Mouse (Mus musculus) bone marrow macrophage, adult 2 months (primary cell): ENCODE results near the gene Tpo. TPM values are rescaled to one million over a fixed set of nuclear protein-coding genes. Genes with fewer than 3 reads are reported as not detected.

ENCODE experiments used
- H3K27ac ChIP-seq: 2 replicates; pipeline ENCODE4 v1.5.1; 2012; ENCODE audit warnings: low read depth, low read length; ENCODE audit not compliant: insufficient read depth
- H3K4me1 ChIP-seq: 2 replicates; pipeline ENCODE4 v1.6.1; 2012; ENCODE audit warnings: low read length; ENCODE audit not compliant: control insufficient read depth, insufficient read depth
- H3K4me3 ChIP-seq: 2 replicates; pipeline ENCODE4 v1.5.1; 2012; ENCODE audit warnings: mild to moderate bottlenecking, low read length, moderate library complexity; ENCODE audit not compliant: insufficient read depth
- CTCF ChIP-seq: IDR thresholded peaks from 2 replicates; pipeline ENCODE4 v1.5.1; 2012; ENCODE audit warnings: low read depth, mild to moderate bottlenecking, low read length, moderate library complexity
- POLR2A ChIP-seq: IDR thresholded peaks from 2 replicates; pipeline ENCODE4 v1.6.1; 2012; ENCODE audit warnings: mild to moderate bottlenecking, low read depth, low read length, borderline replicate concordance
- polyA plus RNA-seq: library from polyadenylated mRNA; stranded (reverse); fragments of >200 nt; gene quantifications from 2 replicates; pipeline ENCODE4 v1.2.4, GENCODE M21; 2012; ENCODE audit not compliant: missing spikeins, insufficient read depth, insufficient read length

Tpo gene
- polyA plus RNA-seq, 1 experiment = not detected

DNA sequence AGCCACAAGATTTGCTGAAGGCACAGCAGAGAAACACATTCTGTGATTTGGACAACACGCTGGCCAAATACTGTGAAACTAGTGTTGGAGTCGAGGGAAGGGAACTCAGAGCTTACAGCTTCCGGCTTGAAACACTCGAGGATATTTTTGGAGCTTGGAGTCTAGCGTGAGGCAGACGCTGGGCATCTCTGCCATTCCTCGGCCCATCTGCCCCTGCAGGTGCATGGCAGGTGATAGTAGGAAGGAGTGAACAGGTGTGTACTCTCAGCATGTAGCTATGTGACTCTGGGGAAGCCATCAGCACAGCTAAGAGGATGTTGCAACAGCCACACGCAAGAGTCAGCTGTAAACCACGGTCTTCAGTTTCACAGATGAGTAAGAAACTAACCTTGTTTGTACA lies 82.6 kb downstream of the Tpo start:
- Histone ChIP-seq H3K4me1 (no peaks in the 10 kb centered on the region), H3K27ac (no peak overlapping the region), H3K4me3 (no peak overlapping the region)
- TF ChIP-seq CTCF (no peak), POLR2A (no peak)

DNA sequence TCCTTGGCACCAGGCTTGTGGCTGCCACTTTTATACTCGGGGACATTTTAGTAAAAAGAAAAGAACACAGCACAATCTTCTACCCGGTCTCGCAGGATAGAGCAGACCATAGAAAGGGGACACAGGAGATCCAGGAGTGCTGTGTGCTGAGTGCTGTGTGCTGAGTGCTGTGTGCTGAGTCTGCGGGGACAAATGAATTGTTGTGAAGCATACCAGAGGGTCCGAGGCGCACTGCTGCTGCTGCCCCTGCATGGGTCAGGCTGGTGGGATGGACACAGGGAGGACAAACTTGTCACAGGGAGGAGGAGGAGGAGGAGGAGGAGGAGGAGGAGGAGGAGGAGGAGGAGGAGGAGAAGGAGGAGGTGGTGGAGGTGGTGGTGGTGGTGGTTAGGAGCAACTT lies 83.6 kb downstream of the Tpo start:
- Histone ChIP-seq H3K4me1 (no peaks in the 10 kb centered on the region), H3K27ac (no peak overlapping the region), H3K4me3 (no peak overlapping the region)
- TF ChIP-seq CTCF = no peak
- no peak for TF ChIP-seq POLR2A

- no peak for TF ChIP-seq POLR2A
- peak; percentile 45 for TF ChIP-seq CTCF
- H3K27ac ChIP-seq = no peak overlapping the region
- H3K4me3 ChIP-seq = no peak overlapping the region
- H3K4me1 ChIP-seq = no peaks in the 10 kb centered on the region
These were observed 92.3 kb downstream of the Tpo start for GRCm38 (mm10) chr12:30040150-30040549.

GRCm38 (mm10) chr12:30039565-30039964 lies 92.9 kb downstream of the Tpo start:
- TF ChIP-seq CTCF (no peak; the same call in 1 of the 2 replicates), POLR2A (no peak)
- Histone ChIP-seq H3K4me3 (no peak overlapping the region), H3K4me1 (no peaks in the 10 kb centered on the region), H3K27ac (no peak overlapping the region)

- no peak for TF ChIP-seq CTCF
- no peak for TF ChIP-seq POLR2A
- Histone ChIP-seq H3K4me1 (no peaks in the 10 kb centered on the region), H3K27ac (no peak overlapping the region), H3K4me3 (no peak overlapping the region)
These were observed 95.8 kb downstream of the Tpo start for GRCm38 (mm10) chr12:30036569-30037055.

GRCm38 (mm10) chr12:30035841-30036568 lies 96.4 kb downstream of the Tpo start:
- TF ChIP-seq CTCF = no peak
- TF ChIP-seq POLR2A = no peak
- H3K4me3 ChIP-seq = no peak overlapping the region
- no peak overlapping the region for H3K27ac ChIP-seq
- no peaks in the 10 kb centered on the region for H3K4me1 ChIP-seq

DNA sequence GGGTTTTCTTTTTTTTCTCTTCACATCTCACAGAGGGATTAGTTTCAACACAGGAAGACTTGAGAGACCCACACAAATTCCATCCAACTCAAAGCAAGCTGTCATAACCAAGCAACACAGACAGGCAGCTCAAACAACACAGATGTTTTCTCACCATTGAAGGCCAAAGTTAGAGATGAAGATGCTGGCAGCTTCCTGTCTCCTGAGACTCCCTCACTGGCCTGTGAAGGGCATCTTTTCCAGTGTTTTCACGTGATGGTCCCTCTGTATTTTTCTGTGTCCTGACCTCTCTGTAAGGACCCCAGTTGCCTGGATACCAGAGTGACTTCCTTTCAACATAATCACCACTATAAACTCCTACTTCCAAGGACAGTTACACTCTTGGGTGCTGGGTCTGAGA lies 97.0 kb downstream of the Tpo start:
- H3K4me3 ChIP-seq = no peak overlapping the region
- H3K27ac ChIP-seq = no peak overlapping the region
- no peak for TF ChIP-seq POLR2A
- no peak for TF ChIP-seq CTCF
- H3K4me1 ChIP-seq = no peaks in the 10 kb centered on the region

DNA sequence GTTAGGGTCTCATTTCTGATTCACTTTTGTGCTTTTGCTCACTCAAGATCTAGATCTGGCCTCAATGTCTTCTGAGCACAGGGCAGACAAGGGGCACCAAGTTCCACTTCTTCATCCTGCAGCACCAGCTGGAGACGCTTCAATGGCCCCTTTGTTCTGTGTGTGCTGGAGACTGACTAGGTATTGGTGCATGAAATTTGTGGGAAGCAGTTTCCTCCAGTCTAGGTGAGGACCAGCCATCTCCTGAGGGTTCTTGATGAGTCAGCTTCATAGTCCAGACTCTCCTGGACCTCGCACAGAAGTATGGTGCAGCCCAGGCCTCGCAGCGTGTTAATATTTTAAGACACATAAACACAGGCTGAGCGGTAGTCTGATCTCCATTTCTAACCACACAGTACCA lies 97.7 kb downstream of the Tpo start:
- no peak overlapping the region for H3K27ac ChIP-seq
- TF ChIP-seq POLR2A (no peak), CTCF (no peak)
- H3K4me3 ChIP-seq = no peak overlapping the region
- no peaks in the 10 kb centered on the region for H3K4me1 ChIP-seq

GRCm38 (mm10) chr12:30030571-30030970 lies 101.9 kb downstream of the Tpo start:
- H3K4me1 ChIP-seq = no peaks in the 10 kb centered on the region
- no peak overlapping the region for H3K4me3 ChIP-seq
- TF ChIP-seq CTCF (no peak), POLR2A (no peak)
- no peak overlapping the region for H3K27ac ChIP-seq

- no peak overlapping the region for H3K27ac ChIP-seq
- no peak overlapping the region for H3K4me3 ChIP-seq
- no peaks in the 10 kb centered on the region for H3K4me1 ChIP-seq
- TF ChIP-seq CTCF = no peak
- TF ChIP-seq POLR2A = no peak
These were observed 103.3 kb downstream of the Tpo start for GRCm38 (mm10) chr12:30029111-30029510.

- TF ChIP-seq POLR2A (no peak), CTCF (no peak)
- Histone ChIP-seq H3K27ac (no peak overlapping the region), H3K4me3 (no peak overlapping the region), H3K4me1 (no peaks in the 10 kb centered on the region)
These were observed 104.6 kb downstream of the Tpo start for GRCm38 (mm10) chr12:30027721-30028340.
